In the genomic region with DNA sequence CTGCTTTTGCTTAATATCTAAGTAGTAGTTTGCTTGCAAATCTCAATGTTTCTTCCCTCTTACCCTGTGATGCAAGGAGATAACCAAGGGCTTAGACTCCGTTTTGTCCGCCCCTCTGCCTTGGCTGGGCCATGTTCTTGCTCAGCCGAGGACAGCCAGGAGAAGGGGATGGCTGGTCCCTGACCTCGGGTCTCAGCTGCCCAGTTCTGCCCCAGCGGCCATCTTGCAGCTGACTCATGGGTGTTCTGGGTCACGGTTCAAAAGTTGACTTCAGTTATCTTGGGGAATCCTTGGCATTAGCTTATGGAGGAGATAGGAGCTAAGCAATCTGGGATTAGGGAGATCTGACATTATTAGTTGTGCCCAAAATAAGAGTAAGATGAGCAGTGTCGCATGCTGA, we compare ENCODE assay signal across 18 mouse cellular contexts.
DNase-seq lines count a peak whose midpoint lies in the region; ATAC-seq and TF ChIP-seq lines count a peak whose summit lies in the region.
"Had no signal": no experiment of that assay in that cellular context is flagged by ENCODE, and none has a peak within 500 bp of the region (broad histone marks: within the 10 kb centered on the region; RNA-seq: fewer than 3 reads in every experiment).

No protein-coding gene starts in this region.

- no peaks in the 10 kb centered on the region for H3K4me1 ChIP-seq in lung, postnatal 0 days (ENCODE audit: insufficient read depth, low read depth, low read length)
- H3K4me1 ChIP-seq in forebrain, embryonic 10.5 days = no peaks in the 10 kb centered on the region
- no peaks in the 10 kb centered on the region for H3K4me1 ChIP-seq in hindbrain, postnatal 0 days (ENCODE audit: insufficient read depth, low read length)
- H3K4me1 ChIP-seq: embryonic facial prominence, embryonic 15.5 days; forebrain, embryonic 15.5 days; heart, embryonic 10.5 days; hindbrain, embryonic 13.5 days had no signal

- H3K4me2 ChIP-seq in lung, postnatal 0 days (replicated peaks; ENCODE audit: low read depth, low read length) = no peak overlapping the region
- no peak overlapping the region for H3K4me2 ChIP-seq in hindbrain, postnatal 0 days (ENCODE audit: low read depth, low read length)
- H3K4me2 ChIP-seq: embryonic facial prominence, embryonic 15.5 days; forebrain, embryonic 15.5 days; hindbrain, embryonic 13.5 days had no signal

- intact Hi-C loops in heart, postnatal 36 days (cut with DNase I) = no loop called here

- peak; percentile 33 for DNase-seq in heart, adult 11 months
- DNase-seq in heart, postnatal 36 days = no peak
- no peak for DNase-seq in lung, postnatal 0 days (ENCODE audit: low spot score)
- DNase-seq in lung, postnatal 36 days = no peak
- DNase-seq in adrenal gland, postnatal 14 days = peak; percentile 55
- no peak for DNase-seq in forebrain, embryonic 10.5 days (ENCODE audit: extremely low spot score, low spot score)
- DNase-seq in hindbrain, postnatal 0 days (ENCODE audit: low spot score) = no peak
- DNase-seq: cerebellum, adult 11 months; cerebellum, adult 8-10 months; cerebellum, postnatal 14 days; gastrocnemius, postnatal 36 days; heart, adult 18-20 months; heart, postnatal 10 days had no signal

- no peak for TF ChIP-seq CTCF in lung, postnatal 0 days (IDR thresholded peaks at IDR 0.05)
- no peak for TF ChIP-seq CTCF in hindbrain, postnatal 0 days (IDR thresholded peaks at IDR 0.05; ENCODE audit: low read depth)

- ATAC-seq in lung, postnatal 0 days = no peak
- ATAC-seq in hindbrain, postnatal 0 days = no peak
- ATAC-seq: forebrain, embryonic 15.5 days had no signal

- no peaks in the 10 kb centered on the region for H3K36me3 ChIP-seq in lung, postnatal 0 days (ENCODE audit: insufficient read depth, low read length)
- H3K36me3 ChIP-seq in forebrain, embryonic 10.5 days (replicated peaks) = no peaks in the 10 kb centered on the region
- peaks cover 8% of the 10 kb centered on the region for H3K36me3 ChIP-seq in hindbrain, postnatal 0 days (ENCODE audit: insufficient read depth, low read length)
- H3K36me3 ChIP-seq: embryonic facial prominence, embryonic 15.5 days; heart, embryonic 10.5 days had no signal

- no peaks in the 10 kb centered on the region for H3K9me3 ChIP-seq in lung, postnatal 0 days (ENCODE audit: low read length)
- no peaks in the 10 kb centered on the region for H3K9me3 ChIP-seq in forebrain, embryonic 10.5 days
- no peaks in the 10 kb centered on the region for H3K9me3 ChIP-seq in hindbrain, postnatal 0 days (ENCODE audit: low read length)
- H3K9me3 ChIP-seq: embryonic facial prominence, embryonic 15.5 days; forebrain, embryonic 15.5 days; heart, embryonic 10.5 days; hindbrain, embryonic 13.5 days had no signal

- 67% methylated on average over 7 of the region's 7 CpGs for WGBS in lung, postnatal 0 days
- 89% methylated on average over 7 of the region's 7 CpGs for WGBS in forebrain, embryonic 10.5 days
- WGBS in hindbrain, postnatal 0 days = 87% methylated on average over 7 of the region's 7 CpGs

- no peak overlapping the region for H3K4me3 ChIP-seq in lung, postnatal 0 days (ENCODE audit: low read depth, low read length)
- H3K4me3 ChIP-seq in forebrain, embryonic 10.5 days = no peak overlapping the region
- no peak overlapping the region for H3K4me3 ChIP-seq in hindbrain, postnatal 0 days (ENCODE audit: low read length)
- H3K4me3 ChIP-seq: embryonic facial prominence, embryonic 15.5 days; erythroblast, embryonic 14.5 days; forebrain, embryonic 15.5 days; heart, embryonic 10.5 days; hindbrain, embryonic 13.5 days had no signal

- peak overlapping the region; percentile 57; the same call in 1 of the 2 replicates for H3K27ac ChIP-seq in lung, postnatal 0 days (ENCODE audit: low read length)
- H3K27ac ChIP-seq in forebrain, embryonic 10.5 days = no peak overlapping the region
- no peak overlapping the region for H3K27ac ChIP-seq in hindbrain, postnatal 0 days
- H3K27ac ChIP-seq: embryonic facial prominence, embryonic 15.5 days; forebrain, embryonic 15.5 days; heart, embryonic 10.5 days; hindbrain, embryonic 13.5 days had no signal

- no peak for TF ChIP-seq EP300 in lung, postnatal 0 days (IDR thresholded peaks at IDR 0.05)

- H3K9ac ChIP-seq in lung, postnatal 0 days (replicated peaks; ENCODE audit: low read depth) = no peak overlapping the region
- no peak overlapping the region for H3K9ac ChIP-seq in hindbrain, postnatal 0 days (replicated peaks; ENCODE audit: low read length)
- H3K9ac ChIP-seq: embryonic facial prominence, embryonic 15.5 days; forebrain, embryonic 15.5 days; hindbrain, embryonic 13.5 days had no signal

- H3K27me3 ChIP-seq in lung, postnatal 0 days (replicated peaks; ENCODE audit: insufficient read depth, low read length) = no peaks in the 10 kb centered on the region
- no peaks in the 10 kb centered on the region for H3K27me3 ChIP-seq in forebrain, embryonic 10.5 days (ENCODE audit: poor library complexity, severe bottlenecking)
- H3K27me3 ChIP-seq in hindbrain, postnatal 0 days (ENCODE audit: insufficient read depth, low read length) = no peaks in the 10 kb centered on the region
- H3K27me3 ChIP-seq: embryonic facial prominence, embryonic 15.5 days; forebrain, embryonic 15.5 days; hindbrain, embryonic 13.5 days had no signal

Comparison
In these comparisons a context has a peak if more than half of its experiments do, and no peak if none do; other contexts are left out.
1. DNase-seq: peak in heart, adult 11 months (single experiment) and adrenal gland, postnatal 14 days (single experiment); none in heart, postnatal 36 days (0 of 2), lung, postnatal 0 days (single experiment), lung, postnatal 36 days (single experiment), forebrain, embryonic 10.5 days (single experiment) and hindbrain, postnatal 0 days (single experiment).